Mouse (Mus musculus) right cerebral cortex, postnatal 14 days (tissue): ENCODE results near the gene Plekhg5.
"Not testable (repeated sequence)": the region's sequence is repeated elsewhere in the genome, so short reads cannot be mapped to it uniquely, and the experiment has no call there.

Experiments used
- DNase-seq: peaks from one replicate; pipeline ENCODE4 v3.0.0; 2022

Plekhg5 gene

DNA sequence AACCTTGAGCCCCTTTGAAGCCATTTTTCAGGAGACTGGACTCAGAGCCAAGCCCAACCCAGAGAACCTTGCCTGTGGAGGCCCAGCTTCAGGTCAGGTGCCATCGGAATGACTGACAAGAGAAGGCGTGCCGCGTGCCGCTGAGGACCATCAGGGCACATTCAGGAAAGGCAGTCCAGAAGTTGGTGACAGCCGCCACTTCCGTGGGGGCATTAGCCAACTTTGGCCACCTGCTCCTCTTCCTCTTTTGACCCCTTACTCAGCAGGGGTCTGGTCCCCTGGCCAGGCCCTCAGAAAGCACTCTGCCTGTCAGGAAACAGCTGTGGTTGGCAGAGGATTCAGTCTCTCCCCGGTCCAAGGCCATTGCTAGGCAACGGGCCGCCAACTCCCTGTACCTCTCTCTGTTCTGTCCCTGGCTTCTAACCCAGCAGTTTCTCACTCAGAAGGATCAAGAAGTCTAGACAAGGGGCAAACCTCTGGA is at the start of gene Plekhg5:
Gene Plekhg5, plus strand, starts transcription at position 378 of the 481 bp plus-strand sequence.
- no peak for DNase-seq

DNA sequence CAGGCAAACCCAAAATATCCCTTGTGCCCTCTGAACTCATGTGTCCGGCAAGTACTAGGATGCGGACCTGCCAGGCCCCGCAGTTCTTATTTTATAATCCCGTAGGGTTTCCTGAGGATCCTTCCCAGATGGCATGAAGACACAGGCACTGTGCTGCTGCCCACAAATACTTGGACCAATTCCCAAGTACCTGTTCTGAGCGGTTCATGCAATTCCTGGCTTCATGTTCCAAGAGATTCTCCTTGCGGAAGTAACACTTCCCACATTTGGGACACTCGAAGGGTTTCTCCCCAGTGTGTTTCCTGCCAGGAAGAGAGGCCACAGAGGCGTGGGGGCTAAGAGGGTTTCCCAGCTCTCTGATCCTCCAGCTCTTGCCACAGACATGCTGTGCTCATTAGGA is 49.8 kb upstream of the Plekhg5 start:
- no peak for DNase-seq

DNA sequence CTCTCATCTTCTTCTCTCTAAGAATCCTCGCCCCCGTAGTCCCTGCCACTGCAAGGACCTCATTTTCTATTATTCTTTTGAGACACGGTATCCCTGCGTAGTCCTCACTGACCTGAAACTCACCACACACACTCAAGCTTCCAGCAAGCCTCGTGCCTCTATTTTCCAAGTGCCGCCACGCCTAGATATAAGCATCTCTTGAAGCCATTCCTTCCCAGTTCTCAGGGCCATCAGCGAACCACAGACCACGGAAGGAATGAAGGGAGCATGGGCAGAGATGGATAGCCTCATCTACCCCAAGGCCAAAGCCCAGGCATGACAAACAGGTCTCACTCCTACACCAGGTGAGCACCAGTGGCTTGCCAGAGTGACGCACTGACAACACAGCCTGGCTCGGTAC is 47.8 kb upstream of the Plekhg5 start:
- DNase-seq: no peak

DNA sequence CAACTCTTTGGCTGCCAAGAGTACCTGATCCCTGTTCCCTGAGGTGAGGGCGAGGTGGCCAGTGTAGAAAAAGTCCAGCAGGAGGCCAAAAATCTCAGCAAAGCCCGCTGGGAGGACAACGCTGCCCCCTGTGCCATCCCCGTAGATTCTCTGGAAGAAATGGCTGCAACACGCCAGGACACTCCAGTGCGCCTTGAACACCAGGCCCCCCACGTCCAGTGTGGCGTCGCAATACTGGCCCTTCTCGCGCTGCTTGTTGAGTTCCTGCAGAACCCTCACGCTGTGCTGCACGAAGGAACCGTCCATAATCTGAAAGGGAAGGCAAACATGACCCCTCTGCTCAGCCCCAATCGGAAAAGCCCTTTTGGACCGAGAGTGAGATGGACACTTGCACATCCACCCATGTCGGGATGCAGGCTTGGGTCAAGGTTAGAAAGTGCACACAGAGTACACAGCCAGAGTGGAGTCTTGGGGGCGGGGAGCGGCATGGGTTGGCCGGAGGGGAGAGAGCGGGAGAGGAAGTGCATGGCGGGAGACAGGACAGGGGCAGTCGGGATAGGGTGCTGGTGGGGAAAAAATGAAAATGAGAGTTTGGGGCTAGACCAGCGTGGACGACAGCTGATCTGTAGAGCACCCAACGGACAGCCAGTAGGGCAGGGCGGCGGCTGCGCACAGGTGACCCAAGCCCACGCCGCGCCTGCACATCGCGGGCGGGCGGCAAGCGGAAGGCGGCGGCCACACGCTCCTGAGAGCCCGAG is 45.4 kb upstream of the Plekhg5 start:
- DNase-seq: no peak

DNA sequence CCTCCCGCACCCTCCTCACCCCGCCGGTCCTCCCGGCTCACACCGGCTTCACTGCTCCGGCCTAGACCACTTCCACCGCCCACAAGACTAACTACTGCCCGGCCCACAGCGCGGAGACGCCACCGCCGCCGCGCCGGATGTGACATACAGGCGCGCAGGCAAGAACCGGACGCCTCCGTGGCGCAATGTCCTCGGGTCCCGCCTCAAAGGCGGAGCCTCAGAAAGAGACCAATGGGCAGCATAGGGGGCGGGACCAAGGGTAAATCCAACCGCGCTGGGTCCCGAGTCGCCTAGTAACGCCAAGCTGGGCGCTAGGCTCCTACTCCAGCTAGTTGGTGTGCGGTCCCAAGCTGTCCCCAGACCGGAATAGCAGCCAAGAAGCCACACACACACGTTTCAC is 44.8 kb upstream of the Plekhg5 start, which contains the start of gene Zbtb48:
Gene Zbtb48, minus strand, starts transcription at position 148 of the 400 bp plus-strand sequence.
- DNase-seq: peak; percentile 95

DNA sequence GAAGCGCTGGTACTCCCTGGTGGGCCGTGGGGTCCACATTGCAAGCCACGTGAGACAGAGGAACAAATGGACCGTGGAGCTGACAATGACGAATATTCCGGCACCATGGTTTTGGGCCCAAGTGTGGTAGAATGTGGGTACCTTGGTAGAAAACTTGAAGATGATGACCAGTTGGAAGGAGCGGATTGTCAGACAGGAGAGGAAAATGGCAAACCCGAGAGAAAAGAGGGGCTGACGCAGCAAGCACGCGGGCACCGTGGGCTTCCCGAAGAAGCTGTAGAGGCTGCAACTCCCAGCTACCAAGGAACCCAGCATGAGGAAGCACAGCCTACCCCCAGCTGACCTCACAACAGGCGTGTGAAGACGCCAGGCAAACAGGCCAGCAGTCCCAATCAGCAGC is 43.8 kb upstream of the Plekhg5 start:
- DNase-seq: no peak

DNA sequence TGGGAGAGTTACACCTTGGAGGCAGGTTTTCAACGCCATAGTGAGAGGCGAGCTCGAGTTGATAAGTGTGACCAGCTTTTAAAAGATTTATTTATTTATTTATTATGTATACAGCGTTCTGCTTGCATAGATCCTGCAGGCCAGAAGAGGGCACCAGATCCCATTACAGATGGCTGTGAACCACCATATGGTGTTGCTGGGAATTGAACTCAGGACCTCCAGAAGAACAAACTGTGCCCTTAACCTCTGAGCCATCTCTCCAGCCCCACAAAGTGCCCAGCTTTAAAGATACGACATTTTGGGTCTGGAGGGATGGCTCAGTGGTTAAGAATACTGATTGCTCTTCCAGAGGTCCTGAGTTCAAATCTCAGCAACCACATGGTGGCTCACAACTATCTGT is 43.2 kb upstream of the Plekhg5 start:
- DNase-seq: no peak

DNA sequence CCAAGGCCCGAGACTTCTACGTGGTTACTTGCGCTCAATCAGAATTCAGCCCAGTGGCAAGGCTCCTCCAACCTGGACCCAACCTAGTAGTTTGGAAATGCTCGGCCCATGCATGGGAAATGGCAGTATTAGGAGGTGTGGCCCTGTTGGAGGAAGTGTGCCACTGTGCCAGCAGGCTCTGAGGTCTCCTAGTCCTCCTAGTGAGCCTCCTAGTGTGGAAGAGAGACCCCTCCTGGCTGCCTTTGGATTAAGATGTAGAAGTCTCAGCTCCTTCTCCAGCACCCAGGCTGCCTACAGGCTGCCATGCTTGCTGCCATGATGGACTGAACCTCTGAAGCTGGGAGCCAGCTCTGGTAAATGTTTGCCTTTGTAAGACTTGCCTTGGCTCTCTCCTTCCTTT is 42.3 kb upstream of the Plekhg5 start:
- no peak for DNase-seq

DNA sequence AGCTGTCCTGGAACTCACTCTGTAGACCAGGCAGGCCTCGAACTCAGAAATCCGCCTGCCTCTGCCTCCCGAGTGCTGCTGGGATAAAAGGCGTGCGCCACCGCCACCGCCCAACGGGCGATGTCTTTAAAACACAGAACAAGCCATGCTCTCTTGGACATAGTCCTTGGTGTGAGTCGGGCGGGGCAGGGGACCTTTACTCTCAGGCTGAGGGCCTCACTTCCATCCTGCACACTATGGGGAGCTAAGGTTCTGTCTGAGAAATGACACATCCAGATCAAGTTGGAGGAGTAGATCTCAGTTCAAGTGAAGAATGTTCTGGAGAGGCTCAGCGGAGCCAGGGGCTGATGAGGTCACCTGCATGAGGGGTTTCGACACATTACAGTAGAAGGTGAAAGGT is 39.4 kb upstream of the Plekhg5 start:
- no peak for DNase-seq

DNA sequence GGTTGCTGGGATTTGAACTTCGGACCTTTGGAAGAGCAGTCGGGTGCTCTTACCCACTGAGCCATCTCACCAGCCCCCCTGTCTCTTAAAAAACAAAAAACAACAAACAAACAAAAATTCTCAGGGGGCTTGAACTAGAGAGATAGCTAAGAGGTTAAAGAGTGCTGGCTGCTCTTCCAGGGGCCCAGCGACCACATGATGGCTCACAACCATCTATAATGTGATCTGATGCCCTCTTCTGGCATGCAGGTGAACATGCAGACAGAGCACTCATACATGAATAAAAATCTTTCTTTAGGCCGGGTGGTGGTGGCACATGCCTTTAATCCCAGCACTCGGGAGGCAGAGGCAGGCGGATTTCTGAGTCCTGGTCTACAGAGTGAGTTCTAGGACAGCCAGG is 35.8 kb upstream of the Plekhg5 start:
- not testable (repeated sequence) for DNase-seq

DNA sequence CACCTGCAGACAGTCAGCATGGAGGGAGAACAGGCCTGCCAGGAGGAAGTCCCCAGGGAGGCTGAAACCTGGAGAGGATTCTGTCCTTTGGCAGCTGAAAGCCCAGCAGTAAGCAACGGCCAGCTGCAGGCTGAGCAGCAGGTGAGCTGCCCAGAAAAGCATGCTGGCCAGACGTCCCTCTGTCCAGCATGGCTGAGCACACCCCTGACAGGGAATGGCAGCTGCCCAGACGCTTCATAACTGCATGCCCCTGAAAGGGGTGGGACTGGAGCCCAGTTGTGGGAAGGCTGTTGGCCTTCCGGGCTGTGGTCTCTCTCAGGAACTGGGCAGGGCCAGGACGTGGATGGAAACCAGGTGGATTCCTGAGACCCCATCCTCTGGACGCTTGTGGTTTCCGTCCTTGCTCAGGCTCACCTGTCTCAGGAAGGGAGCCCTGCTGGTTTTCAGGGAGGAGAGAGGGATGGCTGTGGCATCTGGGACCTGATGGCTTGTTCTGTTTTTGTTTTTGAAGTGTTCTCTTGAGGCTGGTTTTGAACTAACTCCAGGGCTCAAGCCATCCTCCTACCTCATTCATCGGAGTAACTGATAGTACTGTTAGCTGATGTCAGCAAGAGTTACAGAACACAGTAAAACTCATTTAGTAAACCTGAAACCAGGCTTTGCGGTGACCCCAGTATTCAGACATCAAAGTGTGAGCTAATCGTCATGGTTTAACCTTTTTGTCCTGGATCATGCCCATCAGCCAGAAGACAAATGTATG is 33.9 kb upstream of the Plekhg5 start, which contains the start of gene Tas1r1:
Gene Tas1r1, minus strand, starts transcription at position 344 of the 760 bp plus-strand sequence.
- DNase-seq: no peak

DNA sequence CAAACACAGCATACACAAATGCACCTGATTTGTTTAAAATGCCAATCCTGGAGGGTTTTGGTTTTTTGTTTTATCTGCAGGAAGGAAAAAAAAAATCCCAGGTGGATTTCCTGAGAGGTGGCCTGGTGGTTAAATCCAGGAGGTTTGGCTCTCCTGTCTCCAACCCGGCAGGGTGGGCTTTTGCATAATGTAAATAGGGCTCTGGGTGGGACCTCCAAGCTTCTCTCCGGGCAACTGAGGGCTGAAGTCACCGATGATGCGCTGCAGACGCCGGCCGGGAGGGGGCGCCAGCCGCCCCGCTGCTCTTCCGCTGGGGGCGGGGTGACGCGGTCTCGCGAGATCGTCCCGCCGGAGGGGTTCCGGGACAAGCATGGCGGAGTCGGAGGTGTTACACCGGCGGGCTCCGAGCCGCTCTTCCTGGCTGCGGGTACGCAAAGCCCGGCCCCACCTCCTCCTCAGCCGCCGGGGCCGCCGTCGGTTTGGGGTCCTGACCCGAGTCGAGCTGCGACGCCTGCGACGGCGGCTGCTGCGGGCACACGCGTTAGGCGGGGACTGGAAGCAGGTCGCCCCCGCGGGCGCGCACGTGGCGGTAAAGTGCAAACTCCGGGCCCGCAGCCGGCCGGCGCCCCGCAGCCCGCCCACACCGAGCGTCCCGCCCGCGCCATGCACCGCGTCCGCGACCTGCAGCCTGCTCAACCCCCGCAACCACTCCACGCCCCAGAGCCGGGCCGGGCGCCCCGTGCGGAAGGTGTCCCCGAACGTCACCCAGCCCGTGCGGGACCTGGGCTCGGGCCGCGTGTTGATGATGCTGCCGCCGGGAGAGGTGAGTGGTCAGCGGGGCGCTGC is 33.1 kb upstream of the Plekhg5 start, which contains the start of gene Nol9:
Gene Nol9, plus strand, starts transcription at position 337 of the 846 bp plus-strand sequence.
- DNase-seq: peak; percentile 94

DNA sequence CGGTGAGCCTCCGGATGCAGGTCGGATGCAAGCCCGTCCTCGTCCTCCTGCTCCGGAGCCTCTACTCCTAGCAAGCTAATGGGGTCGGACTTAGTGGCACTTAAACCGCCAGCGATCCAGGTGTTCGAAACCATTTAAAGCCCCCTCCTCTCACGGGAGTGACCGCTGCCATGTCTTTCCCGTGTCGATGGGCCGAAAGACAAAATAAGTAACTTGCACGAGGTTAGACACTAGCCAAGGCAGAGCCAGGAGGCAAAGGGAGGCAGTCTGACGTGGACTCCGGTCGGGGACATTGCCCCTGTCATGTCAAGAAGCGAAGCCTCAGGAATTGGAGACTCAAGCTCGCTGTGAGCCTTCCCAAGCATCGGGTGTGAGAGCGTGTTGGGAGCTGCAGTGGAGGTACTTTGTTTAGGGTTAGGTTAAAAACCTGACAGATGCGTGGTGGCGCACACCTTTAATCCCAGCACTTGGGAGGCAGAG is 32.4 kb upstream of the Plekhg5 start:
- no peak for DNase-seq

DNA sequence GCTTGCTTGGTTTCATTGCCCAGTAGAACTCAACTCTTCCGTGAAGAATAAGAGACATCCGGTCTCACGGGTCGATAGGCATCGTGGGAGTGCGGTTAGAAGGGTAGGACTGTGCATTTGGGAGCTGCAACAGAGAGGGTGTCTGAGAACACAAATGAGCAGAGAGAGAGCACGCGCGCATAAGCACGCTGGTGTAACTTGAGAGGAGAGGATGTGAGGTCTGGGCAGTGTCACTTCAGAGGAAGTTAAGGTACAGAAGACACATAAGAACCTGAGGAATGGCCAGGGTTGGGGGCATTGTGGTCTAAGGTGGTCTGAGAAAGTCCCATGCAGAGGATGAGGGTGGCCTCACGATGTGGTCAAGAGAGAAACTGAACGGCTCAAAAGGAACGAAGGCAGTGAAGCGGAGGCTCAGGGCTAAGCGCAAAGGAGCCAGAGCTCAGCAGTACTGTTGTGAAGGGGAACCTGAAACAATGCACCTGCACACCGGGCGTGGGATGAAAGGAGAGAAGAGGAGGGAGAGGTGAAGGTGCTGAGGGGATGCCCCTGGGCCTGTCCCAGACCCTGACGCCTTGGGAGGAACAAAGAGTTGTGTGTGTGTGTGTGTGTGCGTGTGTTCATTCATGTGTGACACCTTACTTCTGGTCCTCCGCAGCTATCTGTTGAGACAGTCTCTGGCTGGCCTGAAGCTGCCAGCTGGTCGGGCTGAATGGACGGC is 30.2 kb upstream of the Plekhg5 start:
- no peak for DNase-seq

DNA sequence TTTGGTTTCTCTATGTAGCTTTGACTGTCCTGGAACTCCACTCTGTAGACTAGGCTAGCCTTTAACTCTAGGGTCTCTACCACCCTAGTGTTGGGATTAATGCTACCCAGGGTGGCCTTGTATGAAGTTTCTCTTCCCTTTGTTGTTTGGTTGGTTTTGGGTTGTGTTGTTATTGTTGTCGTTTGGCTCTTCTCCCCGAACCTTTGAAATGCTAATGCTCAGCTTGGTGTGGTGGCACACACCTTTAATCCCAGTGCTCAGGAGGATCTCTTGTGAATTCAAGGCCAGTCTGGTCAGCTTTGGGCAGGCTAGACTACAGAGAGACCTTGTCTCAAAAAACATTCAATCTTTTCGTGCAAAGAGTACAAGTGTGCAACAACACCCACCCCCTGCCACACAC is 29.1 kb upstream of the Plekhg5 start:
- DNase-seq: no peak

DNA sequence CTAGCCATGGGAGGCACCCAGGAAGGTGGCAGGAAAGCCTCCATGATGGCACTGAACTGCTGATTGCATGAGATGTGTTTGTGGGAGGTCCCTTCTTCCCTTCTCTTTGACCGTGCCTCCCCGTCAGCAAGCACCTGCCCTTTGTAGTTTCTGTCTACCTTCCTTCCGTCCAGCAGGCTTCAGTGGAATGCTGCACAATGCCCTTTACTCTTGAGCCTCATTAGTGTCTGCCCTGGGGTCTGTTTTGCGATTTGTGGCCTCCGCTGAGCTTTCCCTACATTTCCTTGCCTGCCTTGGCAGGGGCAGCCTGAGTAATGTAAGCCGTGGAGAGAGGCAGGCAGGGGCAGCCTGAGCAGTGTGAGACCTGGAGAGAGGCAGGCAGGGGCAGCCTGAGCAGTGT is 27.7 kb upstream of the Plekhg5 start:
- no peak for DNase-seq

DNA sequence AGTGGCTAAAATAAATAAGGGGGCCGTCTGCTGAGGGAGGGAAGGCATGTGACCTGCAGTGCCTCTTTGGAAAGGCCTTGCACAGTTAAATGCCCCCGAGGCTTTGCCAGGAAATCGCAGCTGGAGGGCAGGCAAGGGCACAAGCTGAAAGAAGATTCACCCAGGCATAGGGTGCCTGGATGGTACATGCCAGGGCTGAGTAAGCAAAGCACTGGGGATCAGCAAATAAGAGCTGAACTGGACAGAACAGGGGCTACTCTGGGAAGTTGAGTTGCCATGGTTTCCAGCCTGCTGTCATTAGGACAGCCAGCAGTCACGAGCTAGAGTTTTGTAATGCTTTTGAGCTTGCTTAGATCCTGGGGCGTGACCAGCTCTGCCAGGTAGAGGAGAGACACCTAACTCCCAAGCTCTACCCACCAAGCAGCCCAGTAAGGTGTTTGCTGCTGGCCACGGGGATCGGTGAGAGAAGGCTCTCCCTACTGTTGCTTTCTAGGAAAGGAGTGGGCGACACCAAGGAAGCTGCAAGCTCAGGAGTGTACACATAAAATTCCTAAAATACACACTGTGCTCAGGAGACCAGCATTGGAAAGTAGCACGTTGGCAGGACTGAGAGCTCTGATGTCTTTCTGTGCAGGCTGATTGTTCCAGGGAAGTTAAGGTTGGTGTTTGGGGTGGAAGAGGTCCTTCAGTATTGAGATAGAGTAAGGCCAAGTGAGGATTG is 9.7 kb upstream of the Plekhg5 start:
- DNase-seq: no peak

DNA sequence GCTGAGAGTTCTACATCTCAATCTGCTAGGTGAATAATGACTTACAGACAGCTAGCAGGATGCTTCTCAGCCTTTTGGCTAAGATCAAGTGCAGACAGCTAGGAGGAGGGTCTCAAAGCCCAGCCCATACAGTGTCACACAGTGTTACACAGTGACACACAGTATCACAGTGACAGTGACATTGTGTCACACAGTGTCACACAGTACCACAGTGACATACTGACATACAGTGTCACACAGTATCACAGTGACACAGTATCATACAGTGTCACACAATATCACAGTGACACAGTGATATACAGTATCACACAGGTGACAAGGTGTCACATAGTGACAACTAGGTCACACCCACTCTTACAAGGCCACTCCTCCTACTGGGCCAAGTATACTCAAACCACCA is 5.0 kb upstream of the Plekhg5 start:
- no peak for DNase-seq

DNA sequence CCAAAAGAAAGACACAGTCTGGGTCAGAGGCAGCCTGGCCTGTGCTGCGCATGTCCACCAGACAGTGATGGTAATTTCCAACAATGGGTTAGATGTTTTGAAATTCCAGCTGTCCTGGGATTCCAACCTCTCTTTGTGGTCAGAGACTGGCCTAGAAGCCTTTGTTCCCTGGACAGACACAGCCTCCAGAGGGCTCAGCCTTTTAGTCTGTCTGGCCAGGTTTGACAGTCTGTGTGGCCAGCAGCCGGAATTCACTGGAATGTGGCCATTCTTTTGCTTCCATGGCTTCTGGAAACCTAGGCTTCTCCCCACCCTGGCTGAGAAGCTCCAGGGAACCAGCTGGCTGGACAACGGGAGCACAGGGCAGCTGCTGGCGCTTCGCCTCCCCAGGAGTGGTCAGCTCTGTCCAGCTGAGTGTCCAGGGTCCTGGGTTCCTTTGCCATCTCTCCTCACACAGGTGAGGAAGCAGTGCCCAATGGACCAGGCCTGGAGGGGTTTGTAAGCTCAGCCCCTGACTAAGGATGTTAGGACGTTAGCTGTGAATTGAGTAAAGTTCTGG is 4.1 kb upstream of the Plekhg5 start:
- no peak for DNase-seq

DNA sequence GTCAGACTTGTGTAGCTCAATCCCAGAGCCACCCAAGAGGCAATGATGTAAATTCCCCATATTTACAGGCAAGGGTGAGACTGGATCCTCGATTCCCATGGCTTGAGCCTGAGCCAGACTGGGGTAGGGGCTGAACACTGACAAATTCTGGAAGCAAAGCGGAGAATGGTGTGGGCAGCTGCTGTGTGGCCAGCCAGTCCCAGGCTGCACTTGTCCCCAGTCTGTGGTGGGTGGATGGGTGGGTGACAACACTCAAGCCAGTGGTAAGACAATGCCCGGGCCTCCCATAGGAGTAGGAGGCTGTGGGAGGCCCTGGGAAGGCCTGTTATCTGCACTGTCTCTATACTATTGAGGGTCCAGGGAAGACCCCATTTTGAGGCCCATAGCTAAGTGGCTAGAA is 3.1 kb upstream of the Plekhg5 start:
- no peak for DNase-seq
